Mouse (Mus musculus) midbrain, embryonic 14.5 days (tissue): Measurements from ENCODE around the gene Dnajc11. TPM values are rescaled to one million over a fixed set of nuclear protein-coding genes. Genes with fewer than 3 reads are reported as not detected.

Source experiments
- ATAC-seq: fragments of 200-750 bp; cut with Nextera tagmentation; 2 replicates; pipeline ENCODE4 v1.8.0; 2017; ENCODE audit warnings: moderate number of reproducible peaks, moderate library complexity; ENCODE audit not compliant: low FRiP score, low TSS enrichment
- DNase-seq: peaks from one replicate; pipeline ENCODE4 v3.0.0-alpha.2; 2015
- H3K27ac ChIP-seq: fragments of 300-500 bp; sonication (generic); replicated peaks from 2 replicates; pipeline ENCODE4 v1.5.1; 2014; ENCODE audit warnings: mild to moderate bottlenecking, low read depth, low read length, moderate library complexity
- H3K27me3 ChIP-seq: fragments of 300-500 bp; sonication (generic); 2 replicates; pipeline ENCODE4 v1.6.1; 2014; ENCODE audit warnings: low read length, control low read depth, mixed read lengths; ENCODE audit not compliant: control insufficient read depth, insufficient read depth
- H3K36me3 ChIP-seq: fragments of 300-500 bp; sonication (generic); 2 replicates; pipeline ENCODE4 v1.6.1; 2014; ENCODE audit warnings: low read length, control low read depth; ENCODE audit not compliant: control insufficient read depth, insufficient read depth
- H3K4me1 ChIP-seq: fragments of 300-500 bp; sonication (generic); 2 replicates; pipeline ENCODE4 v1.6.1; 2014; ENCODE audit warnings: mild to moderate bottlenecking, antibody characterized with exemption, low read length, control low read depth; ENCODE audit not compliant: control insufficient read depth, insufficient read depth
- H3K4me2 ChIP-seq: fragments of 300-500 bp; sonication (generic); 2 replicates; pipeline ENCODE4 v1.6.1; 2014; ENCODE audit warnings: mild to moderate bottlenecking, low read length, moderate library complexity
- H3K4me3 ChIP-seq: fragments of 300-500 bp; sonication (generic); replicated peaks from 2 replicates; pipeline ENCODE4 v1.5.1; 2014; ENCODE audit warnings: low read depth, low read length
- H3K9ac ChIP-seq: fragments of 300-500 bp; sonication (generic); replicated peaks from 2 replicates; pipeline ENCODE4 v1.6.1; 2014; ENCODE audit warnings: mild to moderate bottlenecking, low read length, moderate library complexity
- H3K9me3 ChIP-seq: fragments of 300-500 bp; sonication (generic); 2 replicates; pipeline ENCODE4 v1.6.1; 2016; ENCODE audit warnings: low read length, control low read depth, mixed read lengths; ENCODE audit not compliant: control insufficient read depth
- WGBS: fragments of 180-500 bp; shearing (Covaris S2); extraction: QIAGEN DNeasy Blood & Tissue Kit; methylation state at CpG from one replicate; pipeline ENCODE4 v1.1.7; 2014; 5-methylcytosine and 5-hydroxymethylcytosine counted together
- polyA plus RNA-seq: library from polyadenylated mRNA; unstranded; fragments of >200 nt; fragmentation: Nextera tagmentation; extraction: Ambion mirVana; gene quantifications from 2 replicates; pipeline ENCODE4 v1.2.1, GENCODE M21; 2014

The Dnajc11 gene
- polyA plus RNA-seq, 1 experiment from 2014 or later = 75.2 TPM

DNA sequence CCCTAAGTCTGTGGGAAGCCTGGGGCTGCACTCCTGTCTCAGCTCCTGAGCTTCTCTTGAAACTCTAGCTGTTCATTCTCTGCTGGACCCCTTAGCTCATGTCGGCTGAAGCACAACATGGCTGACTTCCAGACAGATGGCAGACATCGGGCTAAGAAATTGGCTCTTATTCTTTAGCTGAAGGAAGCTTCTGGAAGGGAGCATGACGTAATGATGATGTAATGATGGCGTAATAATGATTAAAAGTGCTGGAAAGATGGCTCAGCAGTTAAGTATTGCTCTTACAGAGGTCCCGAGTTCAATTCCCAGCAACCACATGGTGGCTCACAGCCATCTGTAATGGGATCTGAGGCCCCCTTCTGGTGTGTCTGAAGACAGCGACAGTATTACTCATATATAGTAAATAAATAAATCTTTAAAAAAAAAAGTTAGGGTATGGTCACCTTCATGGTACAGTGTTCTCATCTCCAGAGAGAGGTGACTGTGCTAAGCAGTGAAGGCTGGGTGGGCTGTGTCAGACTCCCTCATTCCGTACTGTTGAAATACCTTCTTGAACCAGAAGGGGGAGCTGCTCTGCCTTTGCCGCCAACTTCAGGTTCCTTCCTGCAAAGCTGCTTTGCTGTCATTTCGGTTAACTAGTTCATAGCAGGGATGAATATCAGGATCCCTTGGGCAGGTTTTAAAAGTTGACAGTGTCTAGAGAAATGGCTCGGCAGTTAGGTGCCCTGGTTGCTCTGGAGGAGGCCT is 38.9 kb downstream of the Dnajc11 start:
- H3K4me3 ChIP-seq = no peak overlapping the region
- H3K4me1 ChIP-seq = no peaks in the 10 kb centered on the region
- no peaks in the 10 kb centered on the region for H3K9me3 ChIP-seq
- WGBS = 73% methylated on average over 10 of the region's 10 CpGs
- no peak overlapping the region for H3K9ac ChIP-seq
- H3K27ac ChIP-seq = no peak overlapping the region
- DNase-seq = peak; percentile 70
- no peak for ATAC-seq
- H3K4me2 ChIP-seq = no peak overlapping the region
- H3K27me3 ChIP-seq = no peaks in the 10 kb centered on the region
- peaks cover 38% of the 10 kb centered on the region for H3K36me3 ChIP-seq

DNA sequence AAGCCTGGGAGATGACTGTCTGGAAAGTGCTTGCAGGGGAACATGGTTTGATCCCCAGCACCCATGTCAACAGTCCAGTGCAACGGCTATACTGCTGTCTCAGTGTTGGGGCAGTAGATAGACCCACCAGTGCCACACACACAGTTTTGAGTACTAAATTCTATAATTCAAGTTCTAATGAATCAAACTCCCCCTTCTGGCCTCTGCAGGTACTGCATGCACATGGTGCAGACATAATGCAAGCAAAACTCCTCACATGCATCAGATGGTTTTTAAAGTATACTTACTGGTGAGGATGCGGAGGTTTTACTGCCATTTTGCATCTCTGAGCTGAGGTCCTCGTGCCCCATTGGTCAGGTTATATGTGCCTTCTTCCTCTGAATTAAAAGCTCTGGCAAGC is 42.0 kb downstream of the Dnajc11 start:
- H3K9me3 ChIP-seq = no peaks in the 10 kb centered on the region
- no peak overlapping the region for H3K27ac ChIP-seq
- peaks cover 47% of the 10 kb centered on the region for H3K36me3 ChIP-seq
- ATAC-seq (no peak), DNase-seq (peak; percentile 55)
- H3K9ac ChIP-seq = no peak overlapping the region
- no peak overlapping the region for H3K4me3 ChIP-seq
- H3K4me1 ChIP-seq = 0 out of 2 replicates have a peak, but pooled peaks cover 2% of the 10 kb centered on the region
- no peak overlapping the region for H3K4me2 ChIP-seq
- WGBS = 97% methylated on average over 3 of the region's 3 CpGs
- H3K27me3 ChIP-seq = no peaks in the 10 kb centered on the region

DNA sequence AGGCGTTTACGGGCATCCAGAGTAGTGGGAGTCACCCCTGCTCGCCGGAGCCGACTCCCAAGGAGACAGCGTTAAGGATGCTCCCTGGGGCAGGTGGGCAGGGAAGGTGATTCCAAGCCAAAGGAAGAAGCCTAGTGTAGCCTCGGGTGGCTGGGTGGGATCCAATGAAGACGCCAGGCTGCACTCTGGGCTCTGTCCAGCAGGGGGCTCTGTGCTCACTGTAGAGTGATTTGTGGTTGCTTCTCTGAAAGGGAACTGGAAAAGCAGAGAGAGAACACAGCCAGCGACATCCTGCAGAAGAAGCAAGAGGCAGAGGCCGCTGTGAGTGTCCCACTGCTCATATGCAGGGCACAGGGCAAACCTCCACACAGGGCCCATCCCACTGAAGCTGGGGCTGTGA is 44.3 kb downstream of the Dnajc11 start:
- ATAC-seq = no peak
- Histone ChIP-seq H3K4me2 (no peak overlapping the region), H3K27me3 (no peaks in the 10 kb centered on the region), H3K4me1 (0 out of 2 replicates have a peak, but pooled peaks cover 2% of the 10 kb centered on the region), H3K9me3 (no peaks in the 10 kb centered on the region), H3K27ac (no peak overlapping the region), H3K36me3 (peaks cover 57% of the 10 kb centered on the region), H3K9ac (0 out of 2 replicates have a peak overlapping the region, but pooled peaks have one; percentile 6), H3K4me3 (no peak overlapping the region)
- DNase-seq = peak; percentile 94
- WGBS = 42% methylated on average over 10 of the region's 10 CpGs

DNA sequence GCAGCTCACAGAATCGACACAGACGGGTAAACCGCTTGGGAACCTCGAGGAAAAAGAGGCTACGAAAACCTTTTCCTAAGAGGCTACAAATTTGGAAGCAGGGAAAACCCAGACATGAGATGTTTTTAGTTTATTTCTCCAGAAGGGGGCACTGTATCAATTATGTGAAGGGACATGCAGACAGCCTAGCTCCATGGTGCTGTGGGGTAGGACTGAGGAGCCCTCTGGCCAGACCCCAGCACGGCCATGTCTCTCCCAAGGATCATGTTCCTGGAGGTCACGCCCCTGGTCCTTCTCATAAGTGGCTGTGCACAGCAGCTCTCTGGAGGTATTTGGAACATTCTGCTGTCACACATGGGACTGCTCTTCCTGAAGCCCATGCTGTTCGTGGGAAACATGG is 47.2 kb downstream of the Dnajc11 start:
- peak; percentile 59 for DNase-seq
- ATAC-seq = 0 out of 2 replicates have a peak, but pooled peaks have one; percentile 10
- Histone ChIP-seq H3K4me3 (no peak overlapping the region), H3K27ac (no peak overlapping the region), H3K27me3 (no peaks in the 10 kb centered on the region), H3K9ac (no peak overlapping the region), H3K4me1 (0 out of 2 replicates have a peak, but pooled peaks cover 2% of the 10 kb centered on the region), H3K36me3 (peaks cover 40% of the 10 kb centered on the region), H3K9me3 (no peaks in the 10 kb centered on the region), H3K4me2 (no peak overlapping the region)
- WGBS = 81% methylated on average over 8 of the region's 8 CpGs

DNA sequence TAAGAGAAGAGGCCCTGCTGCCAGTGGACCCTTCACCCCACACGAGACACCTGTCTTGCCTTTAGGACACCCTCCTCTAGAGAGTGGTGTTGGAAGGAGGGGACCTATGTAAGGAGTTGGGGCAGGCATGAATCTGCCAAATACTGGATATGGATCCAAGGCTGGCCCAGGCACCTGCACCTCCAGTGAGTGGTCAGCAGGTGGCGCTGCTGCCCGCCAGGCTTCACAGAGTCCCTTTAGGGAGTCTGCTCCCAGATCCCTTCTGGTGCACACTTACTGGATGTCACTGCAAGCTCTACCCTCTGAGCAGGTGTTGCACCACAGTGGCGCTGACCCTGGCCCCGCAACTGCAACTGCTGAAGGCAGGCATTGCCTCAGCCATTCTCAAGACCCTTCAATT is 47.9 kb downstream of the Dnajc11 start:
- no peak overlapping the region for H3K4me3 ChIP-seq
- DNase-seq (peak; percentile 89), ATAC-seq (peak; percentile 62)
- H3K9ac ChIP-seq = no peak overlapping the region
- 0 out of 2 replicates have a peak, but pooled peaks cover 2% of the 10 kb centered on the region for H3K4me1 ChIP-seq
- peaks cover 38% of the 10 kb centered on the region for H3K36me3 ChIP-seq
- H3K4me2 ChIP-seq = no peak overlapping the region
- H3K27ac ChIP-seq = 0 out of 2 replicates have a peak overlapping the region, but pooled peaks have one; percentile 8
- no peaks in the 10 kb centered on the region for H3K27me3 ChIP-seq
- H3K9me3 ChIP-seq = no peaks in the 10 kb centered on the region
- 7% methylated on average over 5 of the region's 5 CpGs for WGBS

DNA sequence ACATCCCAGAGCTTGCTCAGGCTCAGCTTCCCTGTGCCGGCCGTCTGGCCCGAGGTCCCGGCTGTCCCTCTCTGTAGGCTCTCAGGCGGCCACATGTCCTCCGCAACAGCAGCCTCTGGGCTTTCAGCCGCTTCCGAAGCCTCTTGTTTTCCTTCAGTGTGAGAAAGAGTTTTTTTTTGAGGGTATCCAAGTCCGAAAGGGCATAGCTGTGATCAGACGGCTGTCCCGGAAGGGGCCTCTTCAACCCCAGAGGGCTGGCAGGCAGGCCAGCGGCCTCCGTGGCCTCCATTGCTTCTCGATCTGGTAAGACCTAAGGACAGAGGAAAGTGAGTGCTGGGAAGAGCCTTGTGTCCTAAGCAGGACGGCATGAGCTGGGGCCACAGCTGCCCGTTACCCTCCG is 49.6 kb downstream of the Dnajc11 start:
- H3K4me2 ChIP-seq = no peak overlapping the region
- H3K36me3 ChIP-seq = peaks cover 29% of the 10 kb centered on the region
- no peak for ATAC-seq
- no peak for DNase-seq
- no peak overlapping the region for H3K27ac ChIP-seq
- no peak overlapping the region for H3K4me3 ChIP-seq
- no peaks in the 10 kb centered on the region for H3K9me3 ChIP-seq
- no peak overlapping the region for H3K9ac ChIP-seq
- H3K27me3 ChIP-seq = no peaks in the 10 kb centered on the region
- WGBS = 59% methylated on average over 17 of the region's 17 CpGs
- peaks cover 7% of the 10 kb centered on the region for H3K4me1 ChIP-seq

DNA sequence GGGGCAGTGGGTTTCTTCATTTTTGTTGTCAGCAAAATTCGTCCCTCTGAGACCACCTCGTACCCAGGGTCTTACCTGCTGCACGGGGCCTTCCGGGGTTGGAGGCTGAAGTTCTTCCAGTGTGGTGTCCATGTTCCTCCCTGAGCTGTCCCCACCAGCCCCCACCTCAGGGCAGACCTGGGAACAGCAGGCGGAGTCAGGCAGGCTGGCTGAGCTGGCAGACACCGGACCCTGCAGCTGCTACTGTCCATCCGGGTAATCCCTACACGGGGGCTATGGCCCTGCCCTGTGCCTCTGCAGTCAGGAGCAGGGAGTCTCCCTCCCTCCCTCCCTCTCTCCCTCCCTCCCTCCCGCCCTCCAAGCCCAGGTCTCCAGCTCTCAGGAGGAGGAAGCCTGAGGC is 50.1 kb downstream of the Dnajc11 start:
- 26% methylated on average over 8 of the region's 9 CpGs for WGBS
- no peaks in the 10 kb centered on the region for H3K9me3 ChIP-seq

DNA sequence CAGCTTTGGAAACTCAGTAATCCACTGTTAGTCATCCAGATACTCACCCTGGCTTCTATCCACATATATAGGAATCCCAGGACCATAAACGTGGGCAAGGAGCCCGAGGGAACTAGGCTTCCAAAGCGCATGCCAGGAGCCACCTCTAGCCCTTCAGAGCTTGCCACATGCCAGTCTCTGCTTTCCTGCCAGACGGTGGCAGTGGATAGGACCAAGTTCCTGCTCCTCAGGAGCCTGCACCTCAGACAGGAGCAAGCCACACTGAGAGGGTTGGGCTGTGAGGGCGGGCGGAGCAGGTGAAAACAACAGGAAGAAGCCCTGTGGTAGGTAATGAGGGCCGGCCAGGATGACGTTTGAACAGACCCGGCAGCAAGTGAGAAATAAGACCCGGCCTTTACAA is 52.4 kb downstream of the Dnajc11 start:
- ATAC-seq (no peak), DNase-seq (no peak)
- Histone ChIP-seq H3K9ac (no peak overlapping the region), H3K4me3 (no peak overlapping the region), H3K27me3 (no peaks in the 10 kb centered on the region), H3K27ac (no peak overlapping the region), H3K36me3 (peaks cover 30% of the 10 kb centered on the region), H3K4me2 (no peak overlapping the region), H3K9me3 (no peaks in the 10 kb centered on the region), H3K4me1 (peaks cover 7% of the 10 kb centered on the region)
- WGBS = 53% methylated on average over 10 of the region's 10 CpGs

More for the DNA sequence above, 50.1 kb downstream of the Dnajc11 start:
- Histone ChIP-seq H3K9ac (no peak overlapping the region; the same call in 1 of the 2 replicates), H3K4me3 (no peak overlapping the region), H3K27ac (no peak overlapping the region), H3K36me3 (peaks cover 29% of the 10 kb centered on the region), H3K4me1 (peaks cover 7% of the 10 kb centered on the region), H3K27me3 (no peaks in the 10 kb centered on the region), H3K4me2 (no peak overlapping the region)
- ATAC-seq (no peak), DNase-seq (no peak)

DNA sequence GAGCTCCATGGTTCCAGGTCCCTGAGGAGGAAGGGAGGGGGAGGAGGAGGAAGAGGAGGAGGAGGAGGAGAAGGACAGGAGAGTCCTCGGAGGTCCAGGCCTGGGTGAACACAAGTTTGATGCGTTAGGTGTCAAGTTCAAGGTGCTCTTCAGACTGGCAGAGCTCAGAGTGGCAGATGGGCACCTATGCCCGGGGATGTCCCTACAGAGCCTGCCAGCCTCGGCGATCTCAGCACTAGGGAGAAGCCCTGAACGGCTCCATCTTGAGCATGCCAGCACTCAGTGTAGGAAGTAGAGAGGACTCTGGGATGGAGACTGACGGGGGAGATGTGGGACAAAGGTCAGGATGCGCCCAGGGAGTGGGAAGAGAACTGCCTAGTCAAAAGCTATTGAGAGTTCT is 53.2 kb downstream of the Dnajc11 start:
- Histone ChIP-seq H3K4me2 (no peak overlapping the region), H3K27ac (no peak overlapping the region), H3K4me1 (peaks cover 7% of the 10 kb centered on the region), H3K27me3 (no peaks in the 10 kb centered on the region), H3K36me3 (peaks cover 37% of the 10 kb centered on the region), H3K9ac (no peak overlapping the region), H3K9me3 (no peaks in the 10 kb centered on the region), H3K4me3 (no peak overlapping the region)
- ATAC-seq (no peak), DNase-seq (no peak)
- 72% methylated on average over 8 of the region's 8 CpGs for WGBS
